Mouse (Mus musculus) CH12.LX (cell line): Measurements from ENCODE around the gene Spag7. TPM values are rescaled to one million over a fixed set of nuclear protein-coding genes. Genes with fewer than 3 reads are reported as not detected.

Experiments used
- DNase-seq: peaks from one replicate; pipeline ENCODE4 v3.0.0-alpha.2; 2013; ENCODE audit errors: extremely low read depth
- H3K27ac ChIP-seq: 2 replicates; pipeline ENCODE4 v1.5.1; 2012; ENCODE audit warnings: low read depth, mild to moderate bottlenecking, control low read depth, moderate library complexity; ENCODE audit not compliant: insufficient read depth
- H3K27me3 ChIP-seq: replicated peaks from 2 replicates; pipeline ENCODE3; 2012; ENCODE audit warnings: inconsistent platforms
- H3K36me3 ChIP-seq, 2 experiments: replicated peaks in 1 of 2; 2 replicates each; pipeline versions ENCODE3 to v1.6.1; 2012; ENCODE audit warnings: inconsistent platforms in 1 of 2, low read length in 1 of 2, mild to moderate bottlenecking in 1 of 2, mixed read lengths in 1 of 2, moderate library complexity in 1 of 2; ENCODE audit not compliant: control insufficient read depth in 1 of 2, insufficient read depth in 1 of 2
- H3K4me1 ChIP-seq, 2 experiments: 2 replicates each; pipeline ENCODE4 v1.6.1; 2012; ENCODE audit warnings: inconsistent platforms in 1 of 2, moderate library complexity in 1 of 2; ENCODE audit not compliant: insufficient read depth in 2 of 2, control insufficient read depth in 1 of 2
- H3K4me2 ChIP-seq: 2 replicates; pipeline ENCODE4 v1.6.1; 2012; ENCODE audit warnings: low read depth, mild to moderate bottlenecking, control low read depth; ENCODE audit not compliant: poor library complexity, insufficient read depth, severe bottlenecking
- H3K4me3 ChIP-seq, 3 experiments: fragments of 150-350 bp in 1 of 3; sonication (generic) in 1 of 3; replicated peaks in 1 of 3; 2 replicates each; pipeline versions ENCODE3 to v1.5.1; 2011 to 2012; ENCODE audit warnings: low read depth in 2 of 3, low read length in 2 of 3, mild to moderate bottlenecking in 2 of 3, moderate library complexity in 2 of 3, control low read depth in 1 of 3, improper control_type of control experiment in 1 of 3, inconsistent platforms in 1 of 3, mixed read lengths in 1 of 3; ENCODE audit not compliant: poor library complexity in 1 of 3
- H3K79me2 ChIP-seq: replicated peaks from 2 replicates; pipeline ENCODE4 v1.6.1; 2012; ENCODE audit warnings: mild to moderate bottlenecking, moderate library complexity; ENCODE audit not compliant: control insufficient read depth, poor library complexity, insufficient read depth, severe bottlenecking; ENCODE audit errors: extremely low read depth
- H3K9ac ChIP-seq: 2 replicates; pipeline ENCODE4 v1.6.1; 2012; ENCODE audit warnings: low read depth, mild to moderate bottlenecking, control low read depth, moderate library complexity; ENCODE audit not compliant: insufficient read depth
- H3K9me3 ChIP-seq: replicated peaks from 2 replicates; pipeline ENCODE3; 2012; ENCODE audit warnings: low read length, inconsistent platforms, mixed read lengths
- BHLHE40 ChIP-seq: IDR thresholded peaks from 2 replicates; pipeline ENCODE4 v1.6.1; 2011; ENCODE audit warnings: mild to moderate bottlenecking, low read depth, low read length, improper control_type of control experiment
- CHD1 ChIP-seq: IDR thresholded peaks from 2 replicates; pipeline ENCODE4 v1.6.1; 2012; ENCODE audit warnings: low read depth, low read length, improper control_type of control experiment, inconsistent platforms
- CHD2 ChIP-seq: IDR thresholded peaks from 2 replicates; pipeline ENCODE4 v1.6.1; 2011; ENCODE audit warnings: low read length, improper control_type of control experiment
- CTCF ChIP-seq, 2 experiments: IDR thresholded peaks in 1 of 2; conservative IDR thresholded peaks in 1 of 2; 2 replicates each; pipeline ENCODE4 v1.5.1; 2011 to 2012; ENCODE audit warnings: low read depth in 2 of 2, low read length in 2 of 2, improper control_type of control experiment in 1 of 2, inconsistent platforms in 1 of 2, mild to moderate bottlenecking in 1 of 2, moderate library complexity in 1 of 2
- E2F4 ChIP-seq: IDR thresholded peaks from 2 replicates; pipeline ENCODE4 v1.6.1; 2011; ENCODE audit warnings: low read depth, low read length, improper control_type of control experiment; ENCODE audit not compliant: insufficient replicate concordance
- ELF1 ChIP-seq: IDR thresholded peaks from 2 replicates; pipeline ENCODE4 v1.6.1; 2014; ENCODE audit warnings: low read depth, mild to moderate bottlenecking, inconsistent platforms, low read length, improper control_type of control experiment
- EP300 ChIP-seq: IDR thresholded peaks from 2 replicates; pipeline ENCODE4 v1.6.1; 2011; ENCODE audit warnings: low read length, improper control_type of control experiment
- ETS1 ChIP-seq: conservative IDR thresholded peaks from 2 replicates; pipeline ENCODE4 v1.6.1; 2012; ENCODE audit warnings: low read depth, mild to moderate bottlenecking, inconsistent platforms, low read length, improper control_type of control experiment, moderate library complexity
- GABPA ChIP-seq: IDR thresholded peaks from 2 replicates; pipeline ENCODE4 v1.6.1; 2012; ENCODE audit warnings: low read depth, low read length, improper control_type of control experiment, inconsistent platforms; ENCODE audit not compliant: insufficient replicate concordance
- HCFC1 ChIP-seq: IDR thresholded peaks from 2 replicates; pipeline ENCODE4 v1.6.1; 2012; ENCODE audit warnings: low read depth, mild to moderate bottlenecking, inconsistent platforms, low read length, improper control_type of control experiment
- IRF4 ChIP-seq: IDR thresholded peaks from 2 replicates; pipeline ENCODE4 v1.6.1; 2014; ENCODE audit warnings: low read depth, mild to moderate bottlenecking, inconsistent platforms, low read length, improper control_type of control experiment
- JUN ChIP-seq: IDR thresholded peaks from 2 replicates; pipeline ENCODE4 v1.6.1; 2011; ENCODE audit warnings: low read depth, mild to moderate bottlenecking, low read length, improper control_type of control experiment, moderate library complexity; ENCODE audit not compliant: insufficient read depth
- JUND ChIP-seq: conservative IDR thresholded peaks from 2 replicates; pipeline ENCODE4 v1.6.1; 2011; ENCODE audit warnings: low read depth, low read length, improper control_type of control experiment
- KAT2A ChIP-seq: IDR thresholded peaks from 2 replicates; pipeline ENCODE4 v1.6.1; 2012; ENCODE audit warnings: low read length, improper control_type of control experiment, inconsistent platforms; ENCODE audit not compliant: insufficient replicate concordance
- MAFK ChIP-seq: IDR thresholded peaks from 2 replicates; pipeline ENCODE4 v1.6.1; 2011; ENCODE audit warnings: low read length, improper control_type of control experiment; ENCODE audit not compliant: insufficient replicate concordance
- MAX ChIP-seq: IDR thresholded peaks from 2 replicates; pipeline ENCODE4 v1.6.1; 2011; ENCODE audit warnings: low read length, improper control_type of control experiment
- MAZ ChIP-seq: IDR thresholded peaks from 2 replicates; pipeline ENCODE4 v1.6.1; 2012; ENCODE audit warnings: low read depth, mild to moderate bottlenecking, inconsistent platforms, low read length, improper control_type of control experiment, moderate library complexity
- MEF2A ChIP-seq: IDR thresholded peaks from 2 replicates; pipeline ENCODE4 v1.6.1; 2014; ENCODE audit warnings: low read depth, mild to moderate bottlenecking, inconsistent platforms, low read length, improper control_type of control experiment, borderline replicate concordance
- MXI1 ChIP-seq: IDR thresholded peaks from 2 replicates; pipeline ENCODE4 v1.6.1; 2011; ENCODE audit warnings: mild to moderate bottlenecking, low read depth, low read length, improper control_type of control experiment
- MYC ChIP-seq: IDR thresholded peaks from 2 replicates; pipeline ENCODE4 v1.6.1; 2011; ENCODE audit warnings: low read depth, mild to moderate bottlenecking, improper control_type of control experiment, low read length
- NELFE ChIP-seq: IDR thresholded peaks from 2 replicates; pipeline ENCODE4 v1.6.1; 2011; ENCODE audit warnings: low read depth, low read length, improper control_type of control experiment
- NRF1 ChIP-seq: IDR thresholded peaks from 2 replicates; pipeline ENCODE4 v1.6.1; 2014; ENCODE audit warnings: low read depth, mild to moderate bottlenecking, inconsistent platforms, low read length, improper control_type of control experiment, moderate library complexity
- PAX5 ChIP-seq: IDR thresholded peaks from 2 replicates; pipeline ENCODE4 v1.6.1; 2012; ENCODE audit warnings: low read length, inconsistent platforms, mixed read lengths
- POLR2A ChIP-seq: IDR thresholded peaks from 2 replicates; pipeline ENCODE4 v1.6.1; 2011; ENCODE audit warnings: low read depth, mild to moderate bottlenecking, improper control_type of control experiment, low read length
- POLR2AphosphoS2 ChIP-seq: IDR thresholded peaks from 2 replicates; pipeline ENCODE4 v1.6.1; 2011; ENCODE audit warnings: low read depth, low read length, improper control_type of control experiment
- RAD21 ChIP-seq: IDR thresholded peaks from 2 replicates; pipeline ENCODE4 v1.6.1; 2011; ENCODE audit warnings: low read depth, mild to moderate bottlenecking, low read length, improper control_type of control experiment, moderate library complexity
- RCOR1 ChIP-seq: conservative IDR thresholded peaks from 2 replicates; pipeline ENCODE4 v1.6.1; 2012; ENCODE audit warnings: low read depth, mild to moderate bottlenecking, inconsistent platforms, low read length, improper control_type of control experiment
- SIN3A ChIP-seq: IDR thresholded peaks from 2 replicates; pipeline ENCODE4 v1.6.1; 2012; ENCODE audit warnings: low read length, improper control_type of control experiment, inconsistent platforms
- SMC3 ChIP-seq: IDR thresholded peaks from 2 replicates; pipeline ENCODE4 v1.6.1; 2011; ENCODE audit warnings: low read depth, low read length, improper control_type of control experiment
- TBP ChIP-seq: conservative IDR thresholded peaks from 2 replicates; pipeline ENCODE4 v1.6.1; 2011; ENCODE audit warnings: low read depth, low read length, improper control_type of control experiment
- TCF12 ChIP-seq: IDR thresholded peaks from 2 replicates; pipeline ENCODE4 v1.6.1; 2014; ENCODE audit warnings: low read depth, mild to moderate bottlenecking, inconsistent platforms, low read length, improper control_type of control experiment
- UBTF ChIP-seq: IDR thresholded peaks from 2 replicates; pipeline ENCODE4 v1.6.1; 2012; ENCODE audit warnings: low read depth, mild to moderate bottlenecking, inconsistent platforms, low read length, improper control_type of control experiment, moderate library complexity
- USF1 ChIP-seq: IDR thresholded peaks from 2 replicates; pipeline ENCODE4 v1.6.1; 2014; ENCODE audit warnings: low read depth, mild to moderate bottlenecking, inconsistent platforms, low read length, improper control_type of control experiment
- USF2 ChIP-seq: conservative IDR thresholded peaks from 2 replicates; pipeline ENCODE4 v1.6.1; 2011; ENCODE audit warnings: low read depth, low read length, improper control_type of control experiment
- ZC3H11A ChIP-seq: IDR thresholded peaks from 2 replicates; pipeline ENCODE4 v1.6.1; 2012; ENCODE audit warnings: low read depth, mild to moderate bottlenecking, inconsistent platforms, low read length, improper control_type of control experiment
- ZKSCAN1 ChIP-seq: IDR thresholded peaks from 2 replicates; pipeline ENCODE4 v1.6.1; 2012; ENCODE audit warnings: low read depth, inconsistent platforms, low read length, improper control_type of control experiment, borderline replicate concordance
- ZMIZ1 ChIP-seq: IDR thresholded peaks from 2 replicates; pipeline ENCODE4 v1.6.1; 2012; ENCODE audit warnings: low read depth, mild to moderate bottlenecking, inconsistent platforms, low read length, improper control_type of control experiment
- ZNF384 ChIP-seq: IDR thresholded peaks from 2 replicates; pipeline ENCODE4 v1.6.1; 2012; ENCODE audit warnings: low read depth, low read length, improper control_type of control experiment, inconsistent platforms
- dilution Hi-C: fragments of 300-500 bp; cut with MboI; formaldehyde crosslinking; loops from 2 replicates; pipeline ENCODE4 v1.14.3; 2020; ENCODE audit warnings: low sequenced_read_pairs; ENCODE audit not compliant: extremely low pct_unique_long_range_greater_than_20kb, extremely low pct_ligation_motif_present
- in situ Hi-C: fragments of 300-500 bp; cut with MboI; formaldehyde crosslinking; loops from 3 replicates; pipeline ENCODE4 v1.14.3; 2019; ENCODE audit warnings: low sequenced_read_pairs, low pct_ligation_motif_present, low pct_unique_long_range_greater_than_20kb, mixed read lengths
- polyA plus RNA-seq: library from polyadenylated mRNA; unstranded; fragments of >175 nt; gene quantifications from 2 replicates; pipeline ENCODE4 v1.2.1, GENCODE M21; 2012; ENCODE audit warnings: low read depth; ENCODE audit not compliant: insufficient read length
- total RNA-seq, 2 experiments: library from RNA; depleted of rRNA; stranded (reverse); fragments of 300-350 nt in 1 of 2; fragments of >200 nt in 1 of 2; gene quantifications; 2 replicates each; pipeline ENCODE4 v1.2.3; 2012 to 2014

Gene Spag7
- total and polyA plus RNA-seq, 3 experiments = 93.5 to 120 (median 105) TPM

GRCm38 (mm10) chr11:70699722-70700556 lies 30.7 kb upstream of the Spag7 start, which contains the start of the genes Inca1 and Kif1c:
TSS of gene Inca1 (minus strand) at chr11:70700155.
TSS of gene Kif1c (plus strand) at chr11:70700548.
- Histone ChIP-seq H3K9ac (peak within 1 kb of the TSS; percentile 93), H3K79me2 (0 out of 2 replicates have a peak, but pooled peaks cover 5% of the 10 kb centered on the region), H3K27ac (peak within 1 kb of the TSS; percentile 54; the same call in 1 of the 2 replicates), H3K27me3 (peaks cover 3% of the 10 kb centered on the region), H3K4me1 (peaks cover 9 to 24% of the 10 kb centered on the region in 2 experiments), H3K9me3 (no peaks in the 10 kb centered on the region), H3K36me3 (peaks cover 15 to 28% of the 10 kb centered on the region in 2 experiments), H3K4me3 (peak within 1 kb of the TSS; percentile 71 to 82 (median 80)), H3K4me2 (peak within 1 kb of the TSS; percentile 73)
- dilution Hi-C loops = no loop called here
- TF ChIP-seq ETS1 (no peak), UBTF (no peak), MXI1 (no peak), JUN (no peak), E2F4 (no peak), MAX (peak; percentile 63; the same call in 1 of the 2 replicates), NELFE (peak; percentile 85), TCF12 (peak; percentile 69; the same call in 1 of the 2 replicates), IRF4 (peak; percentile 40), MAFK (no peak), USF2 (no peak), TBP (peak; percentile 71; the same call in 1 of the 2 replicates), ZNF384 (no peak), CHD1 (no peak), POLR2A (peak; percentile 94), JUND (no peak), PAX5 (no peak), CHD2 (no peak), USF1 (no peak), MYC (no peak), EP300 (no peak), NRF1 (peak; percentile 55; the same call in 1 of the 2 replicates), ZKSCAN1 (no peak), KAT2A (no peak), MAZ (peak; percentile 39), GABPA (no peak), POLR2AphosphoS2 (no peak; the same call in 1 of the 2 replicates), SIN3A (no peak; the same call in 1 of the 2 replicates), MEF2A (0 out of 2 replicates have a peak, but pooled peaks have one; percentile 10), ELF1 (no peak; the same call in 1 of the 2 replicates), ZMIZ1 (peak; percentile 83), CTCF (conservative IDR thresholded peaks at IDR 0.05 in 1 of 2, IDR thresholded peaks at IDR 0.05 in 1 of 2; ENCODE audit: low read depth in 2 of 2, low read length in 2 of 2) (no peak), BHLHE40 (no peak), RAD21 (no peak), RCOR1 (no peak), HCFC1 (peak; percentile 46), SMC3 (0 out of 2 replicates have a peak, but pooled peaks have one; percentile 0), ZC3H11A (no peak)
- in situ Hi-C loops = no loop called here
- peak; percentile 91 for DNase-seq
